Mouse (Mus musculus): Measurements from ENCODE around the gene Bcl2. TPM values are rescaled to one million over a fixed set of nuclear protein-coding genes. Genes with fewer than 3 reads are reported as not detected.

The Bcl2 gene
- polyA plus RNA-seq (2014; fragmentation: Illumina TruSeq; extraction: RNeasy Lipid Tissue Mini Kit (QIAGEN cat#74804); ENCODE audit: low read depth, low replicate concordance) = 1.2 TPM

DNA sequence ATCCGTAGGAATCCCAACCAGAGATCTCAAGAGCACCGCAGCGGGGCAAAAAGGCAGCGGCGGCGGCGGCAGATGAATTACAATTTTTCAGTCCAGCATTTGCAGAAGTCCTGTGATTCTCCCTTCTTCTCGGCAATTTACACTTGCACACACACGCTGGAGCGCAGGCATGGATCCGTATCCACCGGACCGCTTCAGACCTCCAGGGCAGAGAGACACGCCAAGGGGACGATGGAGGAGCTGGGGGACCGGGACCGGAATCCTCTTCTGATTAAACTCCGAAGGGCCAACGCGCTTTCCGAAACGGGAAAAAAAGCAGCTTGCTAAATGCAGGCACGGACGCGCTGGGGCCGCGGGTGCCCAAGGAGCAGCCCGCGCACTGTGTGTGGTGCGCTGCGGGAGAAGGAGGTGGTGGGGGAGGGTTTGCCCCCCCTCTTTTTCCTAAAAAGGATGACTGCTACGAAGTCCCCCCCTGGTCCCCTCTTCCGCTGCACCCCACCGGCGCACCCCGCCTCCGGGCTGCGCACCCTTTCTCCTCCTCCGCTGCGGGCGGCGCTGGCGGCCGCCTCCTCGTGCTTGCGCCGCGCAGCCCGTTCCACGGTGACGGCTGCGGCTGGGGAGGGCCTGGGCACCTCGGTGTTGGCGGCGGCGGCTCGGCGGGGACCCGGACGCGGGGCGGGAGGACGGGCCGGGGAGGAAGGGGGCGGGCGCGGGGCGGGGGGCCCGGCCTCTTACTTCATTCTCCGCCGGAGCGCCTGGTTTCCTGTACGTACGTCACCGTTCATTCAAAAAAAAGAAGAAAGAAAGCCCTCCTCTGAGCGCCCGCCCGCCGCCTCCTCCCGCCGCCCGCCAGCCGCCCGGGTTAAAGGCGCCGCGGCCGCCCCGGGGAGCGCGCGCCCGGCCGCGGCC is at the start of gene Bcl2:
Bcl2 (minus strand) TSS at position 654 of the 909 bp plus-strand sequence.

DNA sequence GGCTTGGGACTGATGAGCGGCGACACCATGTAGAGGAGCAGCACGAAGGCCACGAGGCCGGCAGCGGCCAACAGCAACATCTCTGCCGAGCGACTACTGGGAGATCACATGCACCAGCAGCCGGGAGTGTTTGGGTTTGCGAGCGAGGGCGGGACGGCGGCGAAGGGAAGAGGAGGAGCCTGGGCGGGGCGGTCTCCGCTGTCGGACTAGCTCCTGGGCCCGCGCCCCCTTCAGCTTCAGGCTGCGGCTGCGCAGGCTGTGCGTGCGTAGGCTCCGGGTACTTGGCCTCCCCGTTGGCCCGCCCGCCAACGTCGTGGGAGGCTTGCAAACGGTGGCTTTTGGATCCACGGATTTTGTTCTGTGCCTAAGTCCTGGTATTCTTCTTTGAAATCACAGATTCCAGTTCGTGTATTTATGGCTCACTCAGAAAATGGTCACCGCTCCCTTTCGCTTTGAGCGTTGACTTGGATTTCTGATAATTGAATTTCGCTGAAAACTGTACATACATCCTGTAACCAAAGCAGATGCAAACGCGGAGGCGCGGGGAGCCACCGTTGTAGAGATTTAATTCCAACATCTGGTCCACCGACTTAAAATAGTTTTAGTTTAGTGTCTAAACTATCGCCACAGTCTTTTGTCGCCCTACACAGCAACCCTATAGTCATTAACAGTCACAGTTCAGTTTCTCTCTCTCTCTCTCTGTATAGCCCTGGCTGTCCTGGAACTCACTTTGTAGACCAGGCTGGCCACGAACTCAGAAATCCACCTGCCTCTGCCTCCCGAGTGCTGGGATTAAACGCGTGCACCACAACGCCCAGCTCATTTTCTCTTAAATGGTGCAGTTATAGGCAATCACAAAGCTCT is 45.7 kb upstream of the Bcl2 start, which contains the start of gene Kdsr:
Kdsr (minus strand) TSS at position 156 of the 864 bp plus-strand sequence.

Other genes starting within 250 kb of the Bcl2 start
- gene Kdsr, start 45.5 kb upstream of the Bcl2 start, polyA plus RNA-seq (2014; fragmentation: Illumina TruSeq; extraction: RNeasy Lipid Tissue Mini Kit (QIAGEN cat#74804); ENCODE audit: low read depth, low replicate concordance) = 11.0 TPM
- 77.2 TPM for gene Vps4b, start 82.5 kb upstream of the Bcl2 start, polyA plus RNA-seq (2014; fragmentation: Illumina TruSeq; extraction: RNeasy Lipid Tissue Mini Kit (QIAGEN cat#74804); ENCODE audit: low read depth, low replicate concordance)
- not detected for gene Serpinb5, start 146.9 kb upstream of the Bcl2 start, polyA plus RNA-seq (2014; fragmentation: Illumina TruSeq; extraction: RNeasy Lipid Tissue Mini Kit (QIAGEN cat#74804); ENCODE audit: low read depth, low replicate concordance)
- gene Serpinb12, start 220.2 kb upstream of the Bcl2 start, polyA plus RNA-seq (2014; fragmentation: Illumina TruSeq; extraction: RNeasy Lipid Tissue Mini Kit (QIAGEN cat#74804); ENCODE audit: low read depth, low replicate concordance) = not detected